Mouse (Mus musculus): ENCODE measurements at regions not wholly inside any gene's neighbourhood (a gene's known extent, or its start where the extent isn't known, plus 50 kb on each side); places are given as distances from the start of the nearest gene placed in this dataset.

DNA sequence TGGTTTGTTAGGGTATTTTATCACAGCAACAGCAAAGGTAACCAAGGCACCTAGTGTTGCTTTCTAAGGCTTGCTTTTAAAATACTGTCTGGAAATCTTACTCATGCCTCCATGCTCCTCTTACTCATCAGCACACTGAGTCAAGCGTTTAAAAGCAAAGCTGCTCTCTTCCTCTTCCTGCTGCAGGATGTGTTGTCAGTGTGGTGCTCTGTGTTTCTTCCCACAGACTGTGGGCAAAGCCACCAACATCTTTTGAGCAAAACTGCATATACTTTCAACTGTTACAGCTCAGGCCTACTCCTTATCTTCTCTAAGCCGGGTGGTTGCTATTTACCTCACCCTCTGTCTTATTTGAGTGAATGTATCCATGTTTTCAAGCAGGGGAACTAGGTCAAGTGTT lies 144.0 kb upstream of the Topaz1 start:
- H3K27ac ChIP-seq (replicated peaks): no peak overlapping the region
- peaks cover 6% of the 10 kb centered on the region; the same call in 1 of the 2 replicates for H3K27me3 ChIP-seq (ENCODE audit: low read depth, poor library complexity, severe bottlenecking)
- no peaks in the 10 kb centered on the region for H3K9me3 ChIP-seq (replicated peaks)
- WGBS: 88% methylated on average over 2 of the region's 2 CpGs
- no peak overlapping the region for H3K4me3 ChIP-seq
- H3K36me3 ChIP-seq: no peaks in the 10 kb centered on the region
- H3K4me1 ChIP-seq: no peaks in the 10 kb centered on the region
- no peak for DNase-seq (ENCODE audit: low spot score)

GRCm38 (mm10) chr9:122609616-122610015 lies 137.5 kb upstream of the Topaz1 start:
- H3K36me3 ChIP-seq: no peaks in the 10 kb centered on the region
- WGBS: 95% methylated on average over 5 of the region's 5 CpGs
- H3K4me3 ChIP-seq: no peak overlapping the region
- DNase-seq (ENCODE audit: low spot score): no peak
- no peaks in the 10 kb centered on the region for H3K27me3 ChIP-seq (ENCODE audit: low read depth, poor library complexity, severe bottlenecking)
- H3K9me3 ChIP-seq (replicated peaks): no peaks in the 10 kb centered on the region
- H3K27ac ChIP-seq (replicated peaks): no peak overlapping the region
- H3K4me1 ChIP-seq: peaks cover 8% of the 10 kb centered on the region

DNA sequence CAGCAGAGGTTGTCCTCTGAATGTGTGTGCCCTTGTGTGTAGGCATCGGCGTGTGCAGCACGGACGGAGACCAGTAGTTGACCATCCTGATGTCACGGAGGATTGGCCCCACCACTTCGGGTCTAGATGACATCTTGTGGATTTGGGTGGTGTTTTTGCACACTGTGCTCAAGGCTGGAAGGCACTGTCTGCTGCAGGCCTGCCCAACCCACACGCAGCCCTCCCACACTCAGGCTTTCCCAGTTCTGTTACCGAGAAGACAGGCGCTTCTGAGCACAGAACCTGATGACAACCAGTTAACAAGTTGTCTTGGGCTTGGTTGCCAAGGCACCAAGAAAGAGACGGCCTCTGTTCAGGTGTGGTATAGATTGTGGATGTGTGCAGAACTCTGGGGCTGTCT lies 136.2 kb upstream of the Topaz1 start:
- H3K9me3 ChIP-seq (replicated peaks): no peaks in the 10 kb centered on the region
- H3K36me3 ChIP-seq: no peaks in the 10 kb centered on the region
- no peak overlapping the region for H3K4me3 ChIP-seq
- WGBS: 95% methylated on average over 10 of the region's 10 CpGs
- peaks cover 17% of the 10 kb centered on the region for H3K4me1 ChIP-seq
- H3K27ac ChIP-seq (replicated peaks): no peak overlapping the region
- no peaks in the 10 kb centered on the region for H3K27me3 ChIP-seq (ENCODE audit: low read depth, poor library complexity, severe bottlenecking)
- DNase-seq (ENCODE audit: low spot score): no peak

DNA sequence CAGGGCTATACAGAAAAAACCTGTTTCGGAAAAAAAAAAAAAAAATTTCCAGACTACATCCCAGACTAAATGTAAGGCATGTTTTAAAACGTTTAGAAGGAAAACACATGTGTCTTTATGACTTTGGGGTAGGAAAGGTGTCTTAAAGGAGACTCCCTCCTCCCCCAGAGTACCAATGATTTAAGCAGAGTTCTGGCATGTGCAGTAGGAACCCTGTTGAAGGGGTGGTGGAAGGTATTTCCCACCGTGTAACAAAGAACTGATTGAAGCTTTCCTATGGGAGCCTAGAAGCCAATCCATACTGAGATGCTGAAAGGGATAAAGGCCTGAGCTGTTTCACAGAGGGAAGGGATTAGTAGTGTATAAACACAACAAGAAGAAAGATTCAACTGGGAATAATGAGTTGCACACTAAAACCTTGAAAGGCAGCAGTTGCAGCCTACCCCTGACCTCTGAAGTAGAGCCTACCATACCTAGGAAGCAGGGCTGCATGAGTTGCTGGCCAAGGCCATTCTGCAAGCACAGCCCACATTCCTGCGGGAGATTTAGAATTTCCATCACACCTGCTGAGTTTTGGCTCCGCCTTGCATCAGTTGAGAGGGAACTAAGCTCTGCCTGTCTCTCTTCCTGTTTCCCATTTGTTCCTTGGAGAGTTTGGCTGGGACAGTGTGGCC lies 132.4 kb upstream of the Topaz1 start:
- H3K4me1 ChIP-seq: peaks cover 21% of the 10 kb centered on the region
- H3K9me3 ChIP-seq (replicated peaks): no peaks in the 10 kb centered on the region
- DNase-seq (ENCODE audit: low spot score): no peak
- no peaks in the 10 kb centered on the region for H3K27me3 ChIP-seq (ENCODE audit: low read depth, poor library complexity, severe bottlenecking)
- H3K4me3 ChIP-seq: no peak overlapping the region
- no peak overlapping the region for H3K27ac ChIP-seq (replicated peaks)
- no peaks in the 10 kb centered on the region for H3K36me3 ChIP-seq
- WGBS: 15% methylated on average over 5 of the region's 5 CpGs

- Histone ChIP-seq H3K4me3 (no peak overlapping the region), H3K4me1 (peaks cover 21% of the 10 kb centered on the region), H3K27ac (replicated peaks) (no peak overlapping the region), H3K27me3 (ENCODE audit: low read depth, poor library complexity, severe bottlenecking) (no peaks in the 10 kb centered on the region), H3K9me3 (replicated peaks) (no peaks in the 10 kb centered on the region), H3K36me3 (no peaks in the 10 kb centered on the region)
- peak; percentile 31 for DNase-seq (ENCODE audit: low spot score)
- 16% methylated on average over 4 of the region's 4 CpGs for WGBS
Observed at GRCm38 (mm10) chr9:122615351-122615750, 131.8 kb upstream of the Topaz1 start.

DNA sequence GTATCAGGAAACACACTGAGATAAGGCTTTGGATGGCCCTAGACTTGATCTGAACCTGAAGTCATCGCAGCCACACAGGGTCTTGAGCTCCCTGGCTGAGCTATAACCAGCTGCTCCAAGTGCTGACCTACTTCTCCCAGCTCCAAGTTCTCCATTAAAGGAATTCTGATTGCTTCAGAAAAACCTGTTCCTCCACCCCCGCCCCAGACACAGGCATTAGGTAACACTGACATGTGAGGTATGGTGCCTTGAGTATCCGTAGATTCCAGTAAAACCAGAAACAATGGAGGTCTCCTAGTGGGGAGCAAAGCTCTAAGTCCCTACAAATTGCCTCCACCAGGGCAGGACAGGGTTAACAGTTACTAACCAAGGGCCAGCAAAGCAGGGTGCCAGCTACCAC lies 129.4 kb upstream of the Topaz1 start:
- no peak overlapping the region for H3K4me3 ChIP-seq
- WGBS: 36% methylated on average over 3 of the region's 3 CpGs
- no peaks in the 10 kb centered on the region; the same call in 1 of the 2 replicates for H3K27me3 ChIP-seq (ENCODE audit: low read depth, poor library complexity, severe bottlenecking)
- H3K36me3 ChIP-seq: no peaks in the 10 kb centered on the region
- peaks cover 21% of the 10 kb centered on the region for H3K4me1 ChIP-seq
- H3K27ac ChIP-seq (replicated peaks): no peak overlapping the region
- H3K9me3 ChIP-seq (replicated peaks): no peaks in the 10 kb centered on the region
- no peak for DNase-seq (ENCODE audit: low spot score)

GRCm38 (mm10) chr9:122625081-122625480 lies 122.1 kb upstream of the Topaz1 start:
- Histone ChIP-seq H3K27me3 (ENCODE audit: low read depth, poor library complexity, severe bottlenecking) (no peaks in the 10 kb centered on the region; the same call in 1 of the 2 replicates), H3K9me3 (replicated peaks) (no peaks in the 10 kb centered on the region), H3K4me1 (peaks cover 8% of the 10 kb centered on the region), H3K36me3 (no peaks in the 10 kb centered on the region), H3K4me3 (no peak overlapping the region), H3K27ac (replicated peaks) (no peak overlapping the region)
- DNase-seq (ENCODE audit: low spot score): no peak
- WGBS: 80% methylated on average over 1 of the region's 1 CpGs

DNA sequence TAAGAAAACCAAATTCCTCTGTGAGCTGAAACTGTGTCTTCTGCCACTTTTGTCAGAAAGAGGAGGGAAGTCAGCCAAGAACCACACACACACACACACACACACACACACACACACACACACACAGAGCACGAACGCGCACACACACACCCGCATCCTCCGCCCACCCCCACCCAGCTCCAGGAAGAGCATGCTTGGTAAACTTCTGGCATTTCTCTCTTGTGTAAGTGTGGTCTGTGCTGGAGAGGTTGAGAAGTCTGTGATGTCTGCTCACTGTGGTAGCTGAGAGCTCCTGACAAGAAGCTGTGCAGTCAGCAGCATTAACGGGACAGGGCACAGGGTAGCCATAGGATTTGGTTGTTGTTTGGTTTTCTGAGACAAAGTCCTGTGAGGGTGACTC lies 120.8 kb upstream of the Topaz1 start:
- no peak for DNase-seq (ENCODE audit: low spot score)
- Histone ChIP-seq H3K36me3 (no peaks in the 10 kb centered on the region), H3K27me3 (ENCODE audit: low read depth, poor library complexity, severe bottlenecking) (0 out of 2 replicates have a peak, but pooled peaks cover 5% of the 10 kb centered on the region), H3K9me3 (replicated peaks) (no peaks in the 10 kb centered on the region), H3K4me3 (no peak overlapping the region), H3K4me1 (peaks cover 8% of the 10 kb centered on the region), H3K27ac (replicated peaks) (no peak overlapping the region)
- WGBS: 95% methylated on average over 6 of the region's 6 CpGs

DNA sequence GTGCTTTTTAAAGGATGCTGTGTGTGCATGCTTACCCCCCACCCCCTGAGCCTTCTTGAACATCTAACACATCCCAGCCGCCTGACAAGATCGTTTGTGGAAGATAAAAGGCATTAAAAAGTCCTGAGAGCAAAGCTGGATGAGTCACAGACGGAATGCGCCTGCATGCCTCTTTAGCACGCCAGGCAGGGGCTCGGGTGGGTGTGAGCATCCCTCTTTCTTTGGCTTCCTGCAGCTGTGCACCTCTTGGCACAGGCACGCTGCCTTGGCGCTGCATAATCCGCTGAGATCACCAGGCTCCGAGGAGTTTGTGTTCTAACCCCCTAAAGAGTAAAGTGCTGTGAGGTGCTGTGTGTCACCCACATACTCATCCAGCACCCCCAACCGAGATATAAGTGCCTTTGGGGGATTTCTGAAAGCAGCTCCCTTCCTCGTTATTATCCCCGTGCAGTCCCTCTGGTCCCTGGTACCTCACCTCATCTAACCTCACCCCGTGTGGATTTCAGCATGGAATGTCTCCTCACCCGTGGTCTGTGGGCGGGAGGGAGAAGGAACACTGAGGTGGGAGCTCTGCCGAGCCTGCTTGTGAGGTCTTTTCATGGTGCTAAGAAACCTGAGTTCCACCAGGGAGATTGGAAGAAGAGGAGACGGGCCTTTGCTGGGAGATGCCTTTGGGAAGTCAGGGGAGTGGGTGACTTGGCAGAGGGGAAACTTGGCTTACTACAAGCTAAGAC lies 117.8 kb upstream of the Topaz1 start:
- 33% methylated on average over 18 of the region's 18 CpGs for WGBS
- H3K36me3 ChIP-seq: no peaks in the 10 kb centered on the region
- no peaks in the 10 kb centered on the region for H3K9me3 ChIP-seq (replicated peaks)
- H3K27ac ChIP-seq (replicated peaks): no peak overlapping the region
- H3K4me3 ChIP-seq: no peak overlapping the region
- peaks cover 8% of the 10 kb centered on the region for H3K4me1 ChIP-seq
- no peak for DNase-seq (ENCODE audit: low spot score)
- H3K27me3 ChIP-seq (ENCODE audit: low read depth, poor library complexity, severe bottlenecking): 0 out of 2 replicates have a peak, but pooled peaks cover 5% of the 10 kb centered on the region

- Histone ChIP-seq H3K4me3 (no peak overlapping the region), H3K27me3 (ENCODE audit: low read depth, poor library complexity, severe bottlenecking) (0 out of 2 replicates have a peak, but pooled peaks cover 5% of the 10 kb centered on the region), H3K4me1 (peaks cover 14% of the 10 kb centered on the region), H3K27ac (replicated peaks) (no peak overlapping the region), H3K36me3 (no peaks in the 10 kb centered on the region), H3K9me3 (replicated peaks) (no peaks in the 10 kb centered on the region)
- no peak for DNase-seq (ENCODE audit: low spot score)
- WGBS: 93% methylated on average over 9 of the region's 9 CpGs
Observed at GRCm38 (mm10) chr9:122631793-122632192, 115.4 kb upstream of the Topaz1 start.

GRCm38 (mm10) chr9:122633484-122633883 lies 113.7 kb upstream of the Topaz1 start:
- no peaks in the 10 kb centered on the region for H3K9me3 ChIP-seq (replicated peaks)
- 0 out of 2 replicates have a peak, but pooled peaks cover 5% of the 10 kb centered on the region for H3K27me3 ChIP-seq (ENCODE audit: low read depth, poor library complexity, severe bottlenecking)
- H3K4me1 ChIP-seq: peaks cover 14% of the 10 kb centered on the region
- H3K4me3 ChIP-seq: no peak overlapping the region
- H3K36me3 ChIP-seq: no peaks in the 10 kb centered on the region
- WGBS: 84% methylated on average over 1 of the region's 1 CpGs
- no peak overlapping the region for H3K27ac ChIP-seq (replicated peaks)
- no peak for DNase-seq (ENCODE audit: low spot score)

DNA sequence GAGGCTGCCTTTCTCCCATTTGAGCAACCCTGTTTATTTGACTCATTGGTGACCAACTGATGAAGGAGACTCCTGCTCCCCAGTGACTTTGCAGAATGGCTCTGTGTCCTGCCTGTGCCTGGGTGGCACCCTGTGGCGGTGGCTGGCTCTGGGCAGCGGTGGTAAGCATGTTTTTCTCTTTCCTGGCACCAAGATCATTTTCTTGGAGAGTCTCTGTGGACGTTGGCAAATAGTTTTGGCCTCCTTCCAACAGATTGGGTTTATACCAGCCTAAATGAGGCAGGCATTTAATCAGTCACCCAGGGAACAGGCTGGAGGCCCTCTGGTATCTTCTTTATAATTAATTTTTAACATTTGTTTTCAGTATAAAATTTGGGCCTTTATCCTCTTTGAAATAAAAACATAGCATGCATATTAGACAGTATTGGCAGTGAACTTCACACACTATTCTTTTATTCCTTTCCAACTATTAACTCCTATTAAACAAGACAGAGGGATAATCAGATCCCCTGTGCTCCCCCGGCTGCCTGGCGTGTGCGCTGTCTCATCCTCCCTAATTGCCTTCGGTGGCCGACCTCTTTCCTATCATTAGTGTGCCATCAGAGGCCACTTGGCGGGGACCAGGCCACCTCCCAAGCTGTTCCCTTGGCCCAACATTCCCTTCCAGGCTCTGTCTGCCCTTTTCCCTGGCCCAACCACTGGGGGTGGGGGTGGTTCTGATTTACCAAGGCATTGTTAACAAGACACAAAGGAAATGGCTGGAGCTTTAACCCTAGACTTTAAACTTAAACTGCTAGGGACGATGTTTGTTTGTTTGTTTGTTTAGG lies 111.8 kb upstream of the Topaz1 start:
- H3K27me3 ChIP-seq (ENCODE audit: low read depth, poor library complexity, severe bottlenecking): peaks cover 5% of the 10 kb centered on the region; the same call in 1 of the 2 replicates
- H3K27ac ChIP-seq (replicated peaks): no peak overlapping the region
- no peak overlapping the region for H3K4me3 ChIP-seq
- H3K9me3 ChIP-seq (replicated peaks): no peaks in the 10 kb centered on the region
- no peaks in the 10 kb centered on the region for H3K36me3 ChIP-seq
- no peak for DNase-seq (ENCODE audit: low spot score)
- H3K4me1 ChIP-seq: peaks cover 6% of the 10 kb centered on the region; the same call in 1 of the 2 replicates
- WGBS: 66% methylated on average over 10 of the region's 10 CpGs

Data from midbrain, embryonic 10.5 days (tissue).